Mouse (Mus musculus) liver, embryonic 12.5 days (tissue): ENCODE data around the gene Cntn2. TPM values are rescaled to one million over a fixed set of nuclear protein-coding genes. Genes with fewer than 3 reads are reported as not detected.

Experiments used
- ATAC-seq: fragments of 200-750 bp; cut with Nextera tagmentation; 2 replicates; pipeline ENCODE4 v1.8.0; 2017; ENCODE audit warnings: moderate number of reproducible peaks, mild to moderate bottlenecking, moderate library complexity
- H3K27ac ChIP-seq: fragments of 300-500 bp; sonication (generic); 2 replicates; pipeline ENCODE4 v1.5.1; 2016; ENCODE audit warnings: mild to moderate bottlenecking
- H3K27me3 ChIP-seq: fragments of 300-500 bp; sonication (generic); replicated peaks from 2 replicates; pipeline ENCODE4 v1.6.1; 2016; ENCODE audit warnings: mild to moderate bottlenecking, moderate library complexity
- H3K36me3 ChIP-seq: fragments of 300-500 bp; sonication (generic); 2 replicates; pipeline ENCODE4 v1.6.1; 2016; ENCODE audit warnings: mild to moderate bottlenecking, moderate library complexity
- H3K4me1 ChIP-seq: fragments of 300-500 bp; sonication (generic); 2 replicates; pipeline ENCODE4 v1.6.1; 2016
- H3K4me2 ChIP-seq: fragments of 300-500 bp; sonication (generic); 2 replicates; pipeline ENCODE4 v1.6.1; 2016; ENCODE audit warnings: mild to moderate bottlenecking, moderate library complexity
- H3K4me3 ChIP-seq: fragments of 300-500 bp; sonication (generic); 2 replicates; pipeline ENCODE4 v1.5.1; 2016; ENCODE audit warnings: mild to moderate bottlenecking, moderate library complexity
- H3K9ac ChIP-seq: fragments of 300-500 bp; sonication (generic); 2 replicates; pipeline ENCODE4 v1.6.1; 2016; ENCODE audit warnings: mild to moderate bottlenecking, moderate library complexity
- H3K9me3 ChIP-seq: fragments of 300-500 bp; sonication (generic); replicated peaks from 2 replicates; pipeline ENCODE4 v1.6.1; 2016; ENCODE audit warnings: mild to moderate bottlenecking, moderate library complexity
- WGBS: fragments of 180-500 bp; shearing (Covaris S2); methylation state at CpG from one replicate; pipeline ENCODE4 v1.1.7; 2016; ENCODE audit not compliant: insufficient replicate concordance; 5-methylcytosine and 5-hydroxymethylcytosine counted together
- polyA plus RNA-seq: library from polyadenylated mRNA; unstranded; fragments of >200 nt; fragmentation: Nextera tagmentation; extraction: Ambion mirVana; gene quantifications from 2 replicates; pipeline ENCODE4 v1.2.1, GENCODE M21; 2016

The Cntn2 gene
- polyA plus RNA-seq, 1 experiment from 2014 or later = 0.02 TPM

DNA sequence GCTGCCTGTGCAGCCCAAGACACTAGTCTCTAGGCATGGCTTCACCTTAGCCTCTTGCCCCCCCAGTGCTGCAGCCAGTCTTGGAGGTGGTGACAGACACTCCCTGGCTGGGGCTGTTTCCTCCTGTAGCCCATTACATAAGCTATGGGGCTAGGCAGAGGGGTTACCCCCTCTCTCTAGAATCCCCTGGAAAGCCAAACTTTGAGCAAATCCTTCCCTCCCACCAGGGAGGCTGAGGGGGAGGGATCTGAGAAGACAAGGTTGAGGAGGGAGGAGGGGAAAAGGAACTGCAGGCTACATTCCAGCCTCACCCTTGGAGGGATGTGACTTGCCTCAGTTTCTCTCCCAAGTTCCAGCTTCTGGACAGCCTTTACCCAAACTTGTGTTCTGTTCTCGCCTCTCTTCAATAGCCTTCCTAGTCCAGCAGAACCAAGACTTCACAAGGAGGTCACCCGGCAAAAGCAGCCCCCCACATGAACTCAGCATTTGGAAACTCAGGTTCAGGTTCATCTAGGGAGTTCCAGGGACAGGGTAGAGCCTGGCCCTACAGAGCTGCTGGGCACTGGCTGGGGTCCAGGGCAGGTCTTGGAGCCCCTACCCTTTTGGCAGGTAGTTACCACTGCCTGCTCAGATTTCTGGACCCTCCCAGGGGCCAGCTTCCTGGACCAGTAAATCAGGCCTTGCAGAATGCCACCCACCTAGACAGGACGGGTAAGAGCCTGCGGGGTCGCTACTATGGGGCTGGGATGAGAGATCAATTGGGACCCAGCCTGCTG is 1.0 kb downstream of the Cntn2 start:
- ATAC-seq = no peak
- H3K4me3 ChIP-seq = no peak overlapping the region
- H3K27ac ChIP-seq = no peak overlapping the region
- H3K4me2 ChIP-seq = no peak overlapping the region
- WGBS = 8% methylated on average over 5 of the region's 5 CpGs
- H3K27me3 ChIP-seq = peaks cover 88% of the 10 kb centered on the region
- H3K9ac ChIP-seq = no peak overlapping the region
- no peaks in the 10 kb centered on the region for H3K9me3 ChIP-seq
- peaks cover 4% of the 10 kb centered on the region; the same call in 1 of the 2 replicates for H3K4me1 ChIP-seq
- H3K36me3 ChIP-seq = no peaks in the 10 kb centered on the region

DNA sequence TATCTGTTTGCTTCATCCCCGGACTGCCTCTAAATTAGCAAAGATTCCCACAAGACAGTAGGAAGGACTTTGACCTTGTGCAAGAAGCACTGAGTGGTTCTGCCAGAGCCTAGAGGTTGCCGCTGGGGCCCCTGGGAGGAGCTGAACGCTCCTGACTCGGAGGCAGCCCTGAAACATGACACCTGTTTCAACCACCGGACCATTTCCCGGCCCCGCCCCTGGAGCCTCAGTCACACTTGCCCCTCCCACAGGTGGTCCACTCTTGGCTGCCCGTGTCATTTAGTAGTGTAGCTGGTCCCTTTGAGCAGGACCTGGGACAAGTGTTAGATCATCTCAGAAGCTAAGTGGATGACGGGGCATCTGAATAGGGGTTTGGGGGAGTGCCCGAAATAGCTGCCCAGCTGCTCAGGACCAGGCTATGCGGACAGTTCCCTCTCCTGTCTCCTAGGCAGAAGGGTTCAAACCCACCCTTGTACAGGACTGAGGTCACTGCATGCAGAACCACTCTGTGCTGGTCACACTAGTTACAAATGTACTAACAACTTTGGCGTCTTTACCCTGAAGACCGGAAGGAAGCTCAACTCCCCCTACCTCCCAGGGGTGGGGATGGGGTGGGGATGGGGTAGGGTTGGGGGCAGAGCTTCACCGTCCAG is 1.8 kb downstream of the Cntn2 start:
- H3K4me2 ChIP-seq = no peak overlapping the region

DNA sequence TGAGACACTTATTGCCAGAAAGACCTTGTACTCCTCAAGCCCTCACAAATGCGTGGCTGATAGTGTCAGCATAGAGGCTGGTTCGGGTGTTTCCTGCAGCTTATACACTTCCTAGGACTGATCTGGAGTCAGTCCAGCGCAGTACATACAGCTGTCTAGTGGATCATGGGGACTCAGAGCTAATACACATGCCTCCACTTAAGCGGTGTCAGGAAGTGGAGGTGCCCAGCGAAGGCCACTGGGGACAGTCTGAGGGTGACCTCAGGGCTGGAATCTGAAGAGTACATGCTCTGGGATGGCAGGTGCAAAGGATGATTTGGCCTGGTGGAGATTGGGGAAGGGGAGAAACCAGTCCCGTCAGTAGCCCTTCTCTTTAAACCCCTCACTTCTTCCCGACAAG is 2.4 kb downstream of the Cntn2 start:
- peaks cover 82% of the 10 kb centered on the region for H3K27me3 ChIP-seq

More for the DNA sequence above, 1.8 kb downstream of the Cntn2 start:
- WGBS = 6% methylated on average over 14 of the region's 14 CpGs
- H3K9ac ChIP-seq = no peak overlapping the region
- H3K4me1 ChIP-seq = peaks cover 4% of the 10 kb centered on the region; the same call in 1 of the 2 replicates
- no peak overlapping the region for H3K27ac ChIP-seq
- peaks cover 88% of the 10 kb centered on the region for H3K27me3 ChIP-seq
- H3K36me3 ChIP-seq = no peaks in the 10 kb centered on the region
- no peak overlapping the region for H3K4me3 ChIP-seq
- H3K9me3 ChIP-seq = no peaks in the 10 kb centered on the region
- ATAC-seq = no peak

DNA sequence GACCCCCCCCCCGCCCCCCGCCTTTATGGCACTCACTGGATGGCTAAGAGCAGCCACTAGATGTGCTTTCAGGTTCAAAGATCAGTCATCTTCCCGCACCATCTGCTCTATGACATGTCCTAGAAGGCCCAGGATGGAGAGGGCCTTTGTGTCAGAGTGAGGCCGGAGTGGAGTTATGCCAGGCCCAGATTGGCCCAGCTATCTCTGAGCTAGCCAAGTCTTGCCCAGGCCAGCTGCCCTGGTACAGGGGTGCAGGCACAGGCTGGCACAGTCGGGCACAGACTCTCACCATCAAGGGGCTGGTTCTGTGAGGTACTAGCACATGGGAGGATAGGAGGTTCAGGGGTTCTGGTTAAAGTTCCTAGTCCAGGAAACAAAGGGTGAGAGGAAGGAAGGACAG is 5.3 kb downstream of the Cntn2 start:
- no peak overlapping the region for H3K27ac ChIP-seq
- 56% methylated on average over 5 of the region's 5 CpGs for WGBS
- H3K4me1 ChIP-seq = peaks cover 4% of the 10 kb centered on the region; the same call in 1 of the 2 replicates
- no peaks in the 10 kb centered on the region for H3K9me3 ChIP-seq
- ATAC-seq = no peak
- H3K4me2 ChIP-seq = no peak overlapping the region
- no peak overlapping the region for H3K4me3 ChIP-seq
- H3K36me3 ChIP-seq = no peaks in the 10 kb centered on the region
- no peak overlapping the region for H3K9ac ChIP-seq
- H3K27me3 ChIP-seq = peaks cover 84% of the 10 kb centered on the region

More for the DNA sequence above, 2.4 kb downstream of the Cntn2 start:
- Histone ChIP-seq H3K4me3 (no peak overlapping the region), H3K27ac (no peak overlapping the region), H3K36me3 (no peaks in the 10 kb centered on the region), H3K9me3 (no peaks in the 10 kb centered on the region), H3K4me2 (no peak overlapping the region), H3K9ac (no peak overlapping the region), H3K4me1 (peaks cover 4% of the 10 kb centered on the region; the same call in 1 of the 2 replicates)
- no peak for ATAC-seq
- 38% methylated on average over 7 of the region's 7 CpGs for WGBS

DNA sequence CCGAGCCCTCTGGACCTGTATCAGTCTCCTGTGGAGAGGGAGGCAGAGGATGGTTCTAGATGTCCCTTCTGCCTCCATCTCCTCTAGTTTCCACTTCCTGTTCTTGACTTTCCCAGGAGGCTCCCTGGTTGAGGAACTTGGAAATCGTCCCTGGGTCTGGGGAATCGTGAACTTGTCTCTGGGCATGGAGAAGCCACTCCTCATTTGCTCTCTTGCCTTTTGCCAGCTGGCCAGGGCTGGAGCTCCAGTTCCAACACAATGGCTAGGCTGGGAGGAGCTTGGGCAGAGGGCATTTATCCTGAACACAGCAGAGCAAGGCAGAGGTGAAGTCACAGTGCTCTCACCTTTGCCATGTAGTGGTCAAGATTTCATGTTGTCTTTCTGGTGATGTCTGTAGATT is 6.6 kb downstream of the Cntn2 start:
- Histone ChIP-seq H3K9me3 (no peaks in the 10 kb centered on the region), H3K9ac (no peak overlapping the region), H3K4me3 (no peak overlapping the region), H3K27me3 (peaks cover 83% of the 10 kb centered on the region), H3K4me2 (no peak overlapping the region), H3K36me3 (no peaks in the 10 kb centered on the region), H3K27ac (no peak overlapping the region), H3K4me1 (0 out of 2 replicates have a peak, but pooled peaks cover 4% of the 10 kb centered on the region)
- WGBS = 59% methylated on average over 3 of the region's 3 CpGs
- no peak for ATAC-seq

DNA sequence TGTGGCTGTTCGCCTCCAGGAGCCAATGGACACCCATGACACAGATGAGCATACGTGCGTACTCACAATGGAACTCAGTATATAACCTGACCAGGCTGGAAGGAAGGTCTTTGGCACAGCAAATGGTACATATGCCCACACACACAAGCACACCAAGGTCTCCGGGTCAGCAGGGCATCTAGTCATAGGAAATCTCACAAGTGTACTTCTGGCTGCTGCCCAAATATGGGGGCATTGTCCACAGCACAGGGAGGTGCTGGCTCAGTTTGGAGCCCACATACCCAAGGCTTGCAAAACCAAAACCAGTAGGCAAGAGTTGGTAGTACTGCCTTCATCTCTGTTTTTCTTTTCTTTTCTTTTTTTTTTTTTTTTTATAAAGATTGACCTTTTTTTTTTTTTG is 7.5 kb downstream of the Cntn2 start:
- no peaks in the 10 kb centered on the region for H3K36me3 ChIP-seq
- H3K4me1 ChIP-seq = 0 out of 2 replicates have a peak, but pooled peaks cover 3% of the 10 kb centered on the region
- H3K27me3 ChIP-seq = peaks cover 79% of the 10 kb centered on the region
- H3K27ac ChIP-seq = no peak overlapping the region
- 77% methylated on average over 4 of the region's 4 CpGs for WGBS
- H3K4me3 ChIP-seq = no peak overlapping the region
- H3K9me3 ChIP-seq = no peaks in the 10 kb centered on the region
- H3K4me2 ChIP-seq = no peak overlapping the region
- no peak overlapping the region for H3K9ac ChIP-seq
- no peak for ATAC-seq

DNA sequence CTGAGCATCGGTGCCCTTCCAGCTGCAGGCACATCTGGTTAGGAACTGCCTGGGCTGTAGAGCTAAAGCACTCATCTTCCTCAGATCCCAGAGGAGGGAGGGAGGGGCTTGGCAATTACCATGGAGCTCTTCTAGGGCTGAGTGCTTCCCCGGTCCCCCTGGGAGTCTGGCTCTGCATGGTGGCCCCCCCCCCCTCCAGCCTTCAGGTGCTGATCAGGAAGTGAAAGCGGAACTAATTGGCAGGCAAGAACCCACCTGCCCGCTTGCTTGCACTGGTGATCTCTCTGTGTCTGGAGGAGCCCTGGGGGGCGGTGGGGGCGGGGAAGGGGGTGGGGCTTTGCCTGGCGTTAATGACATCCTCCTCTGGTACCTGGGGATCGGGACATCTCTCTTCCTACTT is 9.2 kb downstream of the Cntn2 start:
- Histone ChIP-seq H3K36me3 (no peaks in the 10 kb centered on the region), H3K9me3 (no peaks in the 10 kb centered on the region), H3K27me3 (peaks cover 68% of the 10 kb centered on the region), H3K9ac (no peak overlapping the region), H3K4me3 (no peak overlapping the region), H3K4me1 (0 out of 2 replicates have a peak, but pooled peaks cover 3% of the 10 kb centered on the region), H3K27ac (no peak overlapping the region), H3K4me2 (no peak overlapping the region)
- no peak for ATAC-seq
- WGBS = 7% methylated on average over 7 of the region's 8 CpGs

DNA sequence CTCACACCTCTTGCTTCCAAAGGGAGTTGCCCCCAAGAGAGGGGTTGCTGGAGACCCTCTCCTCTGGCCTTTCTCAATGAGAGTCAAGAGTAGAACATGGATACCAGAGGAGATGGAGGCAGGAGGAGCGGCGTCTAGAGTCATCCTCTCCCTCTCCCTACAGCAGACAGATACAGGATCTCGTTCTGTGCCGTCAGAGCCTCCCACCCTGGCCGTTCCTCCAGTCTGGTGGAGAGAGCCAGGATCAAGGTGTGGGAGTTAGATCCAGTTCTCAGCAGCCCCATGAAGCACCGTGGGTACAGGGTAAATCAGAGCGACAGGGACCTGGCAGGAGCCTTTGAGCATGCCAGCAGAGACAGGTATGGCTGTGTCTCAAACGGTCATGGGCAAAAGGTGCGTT is 10.5 kb downstream of the Cntn2 start:
- no peak for ATAC-seq
- Histone ChIP-seq H3K4me1 (0 out of 2 replicates have a peak, but pooled peaks cover 3% of the 10 kb centered on the region), H3K27ac (no peak overlapping the region), H3K9ac (no peak overlapping the region), H3K4me3 (no peak overlapping the region), H3K27me3 (peaks cover 65% of the 10 kb centered on the region), H3K36me3 (no peaks in the 10 kb centered on the region), H3K9me3 (no peaks in the 10 kb centered on the region), H3K4me2 (no peak overlapping the region)
- WGBS = 36% methylated on average over 9 of the region's 9 CpGs

DNA sequence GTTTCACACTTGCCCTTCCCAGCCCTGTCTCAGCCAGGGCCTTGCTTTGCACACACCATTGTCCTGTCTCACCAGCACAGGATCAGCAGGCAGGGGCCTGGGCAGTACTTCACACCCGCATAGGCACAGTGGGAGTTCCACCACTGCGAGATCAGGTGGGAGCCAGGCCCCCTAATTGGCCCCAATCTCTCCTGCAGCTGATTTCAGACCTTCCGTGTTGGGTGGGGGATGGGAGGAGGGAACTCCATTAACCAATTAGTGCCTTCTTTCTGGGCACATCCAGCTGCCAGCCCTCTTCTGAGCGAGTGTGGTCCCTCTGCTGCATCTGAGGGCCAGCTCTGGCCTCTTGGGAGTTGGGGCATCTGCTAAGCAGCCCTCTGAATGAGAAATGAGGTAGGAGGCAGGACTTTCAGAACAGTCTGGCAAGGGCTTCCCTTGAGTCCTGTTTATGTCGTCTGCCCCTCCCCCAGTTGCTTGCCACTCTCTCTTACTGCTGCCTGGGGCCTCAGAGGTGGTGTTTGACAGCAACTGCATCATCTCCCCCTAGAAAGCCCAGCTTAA is 12.3 kb downstream of the Cntn2 start:
- Histone ChIP-seq H3K9ac (no peak overlapping the region), H3K27me3 (peaks cover 62% of the 10 kb centered on the region), H3K27ac (no peak overlapping the region), H3K4me1 (0 out of 2 replicates have a peak, but pooled peaks cover 3% of the 10 kb centered on the region), H3K4me3 (no peak overlapping the region), H3K9me3 (no peaks in the 10 kb centered on the region), H3K4me2 (no peak overlapping the region), H3K36me3 (no peaks in the 10 kb centered on the region)
- ATAC-seq = no peak
- 2% methylated on average over 5 of the region's 5 CpGs for WGBS

DNA sequence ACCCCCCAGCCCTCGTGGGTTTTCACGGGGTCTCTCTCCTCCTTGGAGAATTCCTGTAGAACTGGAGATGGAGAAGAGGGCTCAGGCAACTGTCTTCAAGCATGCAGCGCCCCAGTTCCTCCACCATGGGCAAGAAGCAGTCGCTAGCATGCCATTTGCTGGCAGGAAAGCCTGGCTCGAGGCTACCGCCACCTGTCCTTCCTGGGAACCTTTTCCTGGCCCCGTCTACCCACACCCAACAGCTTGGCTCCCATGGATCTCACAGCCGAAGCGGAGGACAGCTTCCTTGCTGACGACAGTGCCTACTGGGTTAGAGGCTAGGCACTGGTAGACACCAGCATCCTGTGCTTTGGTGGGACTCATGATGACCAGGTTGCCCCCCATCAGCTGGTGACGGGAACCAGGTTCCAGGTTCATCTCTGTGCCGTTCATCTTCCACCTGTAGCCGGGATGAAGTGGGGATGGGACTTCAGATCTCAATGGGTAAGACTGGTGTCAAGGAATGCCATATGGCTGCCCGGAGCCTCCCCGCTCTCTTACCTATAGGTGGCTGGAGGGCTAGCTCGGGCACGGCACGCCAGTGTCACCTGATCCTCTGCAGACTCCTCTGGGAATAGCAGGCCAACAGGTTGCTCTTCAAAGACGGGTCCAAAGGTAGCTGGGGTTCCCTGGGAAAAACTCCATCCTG is 14.3 kb downstream of the Cntn2 start:
- no peak overlapping the region for H3K9ac ChIP-seq
- WGBS = 69% methylated on average over 19 of the region's 19 CpGs
- ATAC-seq = no peak
- H3K36me3 ChIP-seq = no peaks in the 10 kb centered on the region
- H3K27ac ChIP-seq = no peak overlapping the region
- H3K9me3 ChIP-seq = no peaks in the 10 kb centered on the region
- H3K4me1 ChIP-seq = 0 out of 2 replicates have a peak, but pooled peaks cover 3% of the 10 kb centered on the region
- H3K27me3 ChIP-seq = peaks cover 50% of the 10 kb centered on the region
- H3K4me2 ChIP-seq = no peak overlapping the region
- H3K4me3 ChIP-seq = no peak overlapping the region

DNA sequence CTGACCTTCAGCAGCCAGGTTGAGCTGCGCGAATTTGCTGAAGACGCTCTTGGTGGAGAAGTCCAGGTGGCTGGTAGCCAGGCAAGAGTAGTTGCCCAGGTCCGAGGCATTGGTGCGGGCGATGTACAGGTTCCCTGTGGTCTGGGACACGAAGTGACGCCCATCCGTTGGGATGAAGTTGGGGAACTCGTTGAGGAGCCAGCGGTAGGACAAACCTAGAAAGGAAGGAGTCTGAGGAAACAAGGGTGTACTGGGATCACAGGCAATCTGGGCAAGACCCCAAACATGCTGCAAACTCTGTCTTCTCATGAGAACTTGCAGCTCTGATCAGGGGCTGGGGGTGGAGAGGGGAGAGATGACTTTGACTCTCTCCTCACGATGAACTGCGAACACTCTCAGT is 15.0 kb downstream of the Cntn2 start:
- 78% methylated on average over 13 of the region's 13 CpGs for WGBS
- no peak overlapping the region for H3K4me3 ChIP-seq

More for the DNA sequence above, 15.0 kb downstream of the Cntn2 start:
- Histone ChIP-seq H3K9ac (no peak overlapping the region), H3K27me3 (peaks cover 47% of the 10 kb centered on the region), H3K4me2 (no peak overlapping the region), H3K27ac (no peak overlapping the region), H3K4me1 (0 out of 2 replicates have a peak, but pooled peaks cover 3% of the 10 kb centered on the region), H3K36me3 (no peaks in the 10 kb centered on the region), H3K9me3 (no peaks in the 10 kb centered on the region)
- no peak for ATAC-seq
